Mouse (Mus musculus) stomach, postnatal 0 days (tissue): Measurements from ENCODE around the gene Noc4l. TPM values are rescaled to one million over a fixed set of nuclear protein-coding genes. Genes with fewer than 3 reads are reported as not detected.

Experiments used
- ATAC-seq: fragments of 200-750 bp; cut with Nextera tagmentation; 2 replicates; pipeline ENCODE4 v1.8.0; 2017; ENCODE audit not compliant: low FRiP score, low TSS enrichment
- DNase-seq: peaks from one replicate; pipeline ENCODE4 v3.0.0-alpha.2; 2016; ENCODE audit warnings: low spot score
- H3K27ac ChIP-seq: fragments of 300-500 bp; sonication (generic); replicated peaks from 2 replicates; pipeline ENCODE4 v1.5.1; 2014; ENCODE audit warnings: mild to moderate bottlenecking, control low read depth
- H3K27me3 ChIP-seq: fragments of 300-500 bp; sonication (generic); 2 replicates; pipeline ENCODE4 v1.6.1; 2014; ENCODE audit warnings: low read length; ENCODE audit not compliant: control insufficient read depth, insufficient read depth
- H3K36me3 ChIP-seq: fragments of 300-500 bp; sonication (generic); 2 replicates; pipeline ENCODE4 v1.6.1; 2014; ENCODE audit warnings: low read length, mixed read lengths; ENCODE audit not compliant: control insufficient read depth, insufficient read depth
- H3K4me1 ChIP-seq: fragments of 300-500 bp; sonication (generic); replicated peaks from 2 replicates; pipeline ENCODE4 v1.6.1; 2014; ENCODE audit warnings: antibody characterized with exemption; ENCODE audit not compliant: control insufficient read depth, insufficient read depth
- H3K4me2 ChIP-seq: fragments of 300-500 bp; sonication (generic); replicated peaks from 2 replicates; pipeline ENCODE4 v1.6.1; 2014; ENCODE audit warnings: low read depth, mild to moderate bottlenecking, control low read depth, moderate library complexity
- H3K4me3 ChIP-seq: fragments of 300-500 bp; sonication (generic); 2 replicates; pipeline ENCODE4 v1.5.1; 2014; ENCODE audit warnings: low read depth, low read length, control low read depth
- H3K9ac ChIP-seq: fragments of 300-500 bp; sonication (generic); 2 replicates; pipeline ENCODE4 v1.6.1; 2014; ENCODE audit warnings: mild to moderate bottlenecking, low read length, control low read depth, mixed read lengths
- H3K9me3 ChIP-seq: fragments of 300-500 bp; sonication (generic); 2 replicates; pipeline ENCODE4 v1.6.1; 2016; ENCODE audit warnings: low read length; ENCODE audit not compliant: control insufficient read depth
- CTCF ChIP-seq: IDR thresholded peaks from 2 replicates; pipeline ENCODE4 v1.5.1; 2016; ENCODE audit warnings: antibody characterized with exemption, low read depth, mild to moderate bottlenecking, moderate library complexity
- EP300 ChIP-seq: optimal IDR thresholded peaks from 2 replicates; pipeline ENCODE3; 2016; ENCODE audit warnings: antibody characterized with exemption
- WGBS: fragments of 180-500 bp; shearing (Covaris S2); extraction: QIAGEN DNeasy Blood & Tissue Kit; methylation state at CpG from one replicate; pipeline ENCODE4 v1.1.7; 2014; 5-methylcytosine and 5-hydroxymethylcytosine counted together
- polyA plus RNA-seq: library from polyadenylated mRNA; unstranded; fragments of >200 nt; fragmentation: Nextera tagmentation; extraction: Ambion mirVana; gene quantifications from 2 replicates; pipeline ENCODE4 v1.2.1, GENCODE M21; 2015

Gene Noc4l
- 24.1 and 25.9 TPM in 2 replicates for polyA plus RNA-seq

DNA sequence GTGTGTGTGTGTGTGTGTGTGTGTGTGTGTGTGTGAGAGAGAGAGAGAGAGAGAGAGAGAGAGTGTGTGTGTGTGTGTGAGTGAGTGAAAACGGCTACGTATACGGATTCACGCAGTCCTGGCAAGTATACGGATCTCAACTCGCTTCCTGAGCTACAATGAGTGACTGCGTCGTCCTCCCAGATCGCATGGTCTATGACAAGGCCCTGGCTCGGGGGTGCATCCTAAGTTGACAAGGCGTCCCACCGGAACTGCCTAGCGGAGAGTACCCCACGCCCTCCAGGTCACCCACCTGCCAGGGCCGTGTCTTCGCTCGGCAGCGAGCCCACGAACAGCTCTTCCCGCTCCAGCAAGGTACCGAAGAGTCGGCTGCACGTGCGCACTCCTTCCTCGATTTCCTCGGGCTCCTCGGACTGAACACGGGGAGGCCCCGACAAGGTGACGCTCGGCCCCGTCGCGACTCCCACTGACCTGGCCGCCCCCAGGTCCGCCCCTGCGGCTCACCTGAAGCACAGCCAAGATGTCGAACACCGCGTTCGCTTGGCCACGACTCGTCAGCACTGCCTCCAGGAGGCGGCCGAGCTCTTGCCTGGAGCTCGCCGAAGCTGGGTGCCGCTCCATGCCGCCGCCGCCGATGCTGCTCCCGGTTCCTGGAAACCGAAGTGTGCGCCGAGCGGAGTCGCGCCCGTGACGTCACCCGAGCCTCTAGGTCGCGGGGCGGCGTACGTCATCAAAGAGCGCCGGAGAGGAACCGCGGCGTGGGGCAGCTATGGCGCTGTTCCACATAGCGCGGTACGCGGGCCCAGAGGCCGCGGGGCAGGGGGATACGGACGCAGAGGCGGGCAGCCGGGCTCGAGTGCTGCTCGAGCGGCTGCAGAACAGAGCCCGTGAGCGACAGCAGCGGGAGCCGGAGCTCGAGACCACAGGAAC is at the start of gene Noc4l, which contains the start of gene Ddx51:
Gene Noc4l (minus strand): TSS at position 699 of the 930 bp plus-strand sequence.
Gene Ddx51 (plus strand): TSS at position 733 of the 930 bp plus-strand sequence.
- ATAC-seq, result peak; percentile 90
- Histone ChIP-seq H3K4me2 (peak within 1 kb of the TSS; percentile 98), H3K9ac (peak within 1 kb of the TSS; percentile 92), H3K27ac (peak within 1 kb of the TSS; percentile 56; the same call in 1 of the 2 replicates), H3K9me3 (no peaks in the 10 kb centered on the region), H3K4me1 (0 out of 2 replicates have a peak, but pooled peaks cover 2% of the 10 kb centered on the region), H3K4me3 (peak within 1 kb of the TSS; percentile 99), H3K27me3 (no peaks in the 10 kb centered on the region), H3K36me3 (peaks cover 30% of the 10 kb centered on the region)
- peak; percentile 96 for DNase-seq
- WGBS, result under 1% methylated on average over 90 of the region's 91 CpGs
- TF ChIP-seq CTCF (peak; percentile 27; the same call in 1 of the 2 replicates), EP300 (no peak)

DNA sequence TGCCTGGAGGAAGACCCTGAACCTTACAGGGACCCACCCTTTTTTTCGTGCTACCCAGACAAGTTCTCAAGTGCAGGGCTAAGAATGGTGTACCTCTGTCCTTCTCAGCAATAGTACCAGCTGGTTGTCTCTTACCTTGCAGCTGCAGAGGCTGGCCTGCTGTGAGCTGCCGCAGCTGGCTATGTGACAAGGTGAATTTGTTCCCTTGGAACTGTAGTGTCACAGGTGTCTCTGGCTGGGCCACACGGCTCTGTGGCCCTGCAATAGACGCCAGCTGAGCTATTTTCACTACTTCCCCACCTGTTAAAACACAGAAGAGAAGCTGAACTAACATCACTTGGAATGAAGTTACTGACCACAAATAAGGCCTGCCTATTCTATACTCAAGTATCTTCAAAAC is 45.4 kb upstream of the Noc4l start:
- Histone ChIP-seq H3K9ac (no peak overlapping the region), H3K9me3 (no peaks in the 10 kb centered on the region), H3K27me3 (no peaks in the 10 kb centered on the region), H3K4me3 (no peak overlapping the region), H3K36me3 (peaks cover 39% of the 10 kb centered on the region), H3K27ac (no peak overlapping the region), H3K4me1 (no peaks in the 10 kb centered on the region), H3K4me2 (no peak overlapping the region)
- TF ChIP-seq CTCF, result no peak
- no peak for TF ChIP-seq EP300
- 93% methylated on average over 4 of the region's 4 CpGs for WGBS
- no peak for ATAC-seq
- no peak for DNase-seq

DNA sequence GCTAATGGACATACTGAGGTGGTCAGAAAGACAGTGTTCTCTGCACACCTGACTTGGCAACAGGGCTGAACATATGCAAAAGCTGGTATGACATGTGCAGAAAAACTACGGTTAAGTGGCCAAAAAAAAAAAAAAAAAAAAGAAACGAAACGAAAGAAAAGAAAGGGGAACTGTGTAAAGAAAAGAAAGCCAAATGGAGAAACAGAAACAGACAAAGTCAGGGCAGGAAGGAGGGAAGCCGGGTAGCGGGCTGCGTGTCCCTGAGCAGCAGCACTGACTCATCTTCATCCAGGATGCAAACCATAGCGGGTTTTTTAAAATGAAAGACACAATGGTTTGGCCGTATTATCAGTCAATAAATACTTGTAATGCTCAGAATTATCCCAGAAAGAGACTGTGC is 28.8 kb upstream of the Noc4l start:
- Histone ChIP-seq H3K27ac (no peak overlapping the region), H3K27me3 (no peaks in the 10 kb centered on the region), H3K9me3 (no peaks in the 10 kb centered on the region), H3K4me2 (no peak overlapping the region), H3K36me3 (peaks cover 43% of the 10 kb centered on the region), H3K4me1 (no peaks in the 10 kb centered on the region), H3K4me3 (no peak overlapping the region), H3K9ac (no peak overlapping the region)
- DNase-seq (no peak), ATAC-seq (no peak)
- TF ChIP-seq CTCF (no peak), EP300 (no peak)
- 89% methylated on average over 8 of the region's 8 CpGs for WGBS

DNA sequence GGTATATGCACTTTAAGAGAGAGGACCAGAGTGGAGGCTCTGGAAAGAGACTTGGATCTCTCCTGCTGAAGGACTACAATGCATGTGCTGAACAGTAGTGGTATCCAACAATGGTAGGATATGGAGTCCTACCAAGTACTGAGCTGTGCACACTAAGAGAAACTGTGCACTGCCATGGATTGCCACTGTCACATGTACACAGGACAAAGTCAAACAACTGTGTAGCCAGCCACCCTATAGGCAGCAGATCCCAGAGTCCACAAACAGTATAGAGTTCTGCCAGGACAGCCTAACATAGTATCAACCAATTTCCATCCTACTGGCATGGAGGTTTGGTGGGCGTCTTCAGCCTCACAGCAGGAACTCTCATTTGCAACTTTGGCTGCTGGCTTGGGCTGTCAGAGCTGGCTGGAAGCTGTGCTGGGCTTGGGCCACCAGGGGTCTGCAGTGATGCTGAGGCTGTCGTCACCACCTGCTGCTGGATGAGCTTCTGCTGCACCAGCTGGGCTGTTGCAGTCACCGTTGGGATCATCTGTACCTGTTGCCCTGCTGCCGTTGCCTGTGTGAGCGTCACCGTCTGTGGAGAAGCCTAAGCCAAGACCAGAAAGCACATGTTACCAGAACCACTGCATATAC is 12.4 kb upstream of the Noc4l start:
- no peaks in the 10 kb centered on the region for H3K9me3 ChIP-seq
- 64% methylated on average over 6 of the region's 6 CpGs for WGBS
- no peak overlapping the region for H3K9ac ChIP-seq
- no peak for ATAC-seq
- no peak overlapping the region for H3K4me2 ChIP-seq
- no peaks in the 10 kb centered on the region for H3K4me1 ChIP-seq
- DNase-seq, result no peak
- no peak overlapping the region for H3K4me3 ChIP-seq
- no peak overlapping the region for H3K27ac ChIP-seq
- no peak for TF ChIP-seq CTCF
- TF ChIP-seq EP300, result no peak
- no peaks in the 10 kb centered on the region for H3K27me3 ChIP-seq
- H3K36me3 ChIP-seq, result peaks cover 48% of the 10 kb centered on the region

DNA sequence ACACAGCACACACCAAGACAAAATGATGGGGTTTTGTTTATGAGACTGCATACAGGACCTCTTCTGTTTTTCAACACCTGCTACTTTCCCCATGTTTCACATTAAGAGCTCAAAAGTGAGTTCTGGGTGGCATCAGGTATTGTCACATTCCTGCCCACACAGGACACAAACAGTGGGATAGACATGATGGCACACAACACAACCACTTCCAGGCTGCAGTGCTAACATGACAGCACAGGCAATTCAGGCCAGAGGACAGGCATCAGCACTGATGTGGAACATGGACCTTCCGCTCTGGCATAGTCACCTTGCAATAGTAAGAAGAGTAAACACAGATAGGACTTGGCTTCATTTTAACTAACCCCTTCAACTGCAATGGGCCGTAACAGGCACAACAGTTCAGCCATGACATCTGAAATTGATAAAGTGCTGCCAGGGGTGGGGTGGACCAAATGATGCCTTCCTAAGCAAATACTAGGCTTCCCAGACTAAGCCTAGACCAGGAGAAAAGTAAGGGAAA is 11.6 kb upstream of the Noc4l start:
- H3K4me3 ChIP-seq, result no peak overlapping the region
- H3K4me1 ChIP-seq, result no peaks in the 10 kb centered on the region
- H3K9me3 ChIP-seq, result no peaks in the 10 kb centered on the region
- DNase-seq (no peak), ATAC-seq (no peak)
- no peaks in the 10 kb centered on the region for H3K27me3 ChIP-seq
- no peak overlapping the region for H3K9ac ChIP-seq
- TF ChIP-seq CTCF (no peak), EP300 (no peak)
- peaks cover 41% of the 10 kb centered on the region for H3K36me3 ChIP-seq
- WGBS, result 87% methylated on average over 2 of the region's 2 CpGs
- H3K4me2 ChIP-seq, result no peak overlapping the region
- H3K27ac ChIP-seq, result no peak overlapping the region
